Mouse (Mus musculus) heart, embryonic 13.5 days (tissue): Measurements from ENCODE around the gene Nploc4. TPM values are rescaled to one million over a fixed set of nuclear protein-coding genes. Genes with fewer than 3 reads are reported as not detected.
"Not testable (repeated sequence)": the region's sequence is repeated elsewhere in the genome, so short reads cannot be mapped to it uniquely, and the experiment has no call there.

Experiments used
- ATAC-seq: fragments of 200-750 bp; cut with Nextera tagmentation; 2 replicates; pipeline ENCODE4 v1.8.0; 2017; ENCODE audit warnings: moderate TSS enrichment; ENCODE audit not compliant: insufficient number of reproducible peaks, low FRiP score, low TSS enrichment; ENCODE audit errors: extremely low read depth
- H3K27ac ChIP-seq: fragments of 300-500 bp; sonication (generic); replicated peaks from 2 replicates; pipeline ENCODE4 v1.5.1; 2015; ENCODE audit warnings: moderate library complexity, mild to moderate bottlenecking, inconsistent platforms
- H3K27me3 ChIP-seq: fragments of 300-500 bp; sonication (generic); replicated peaks from 2 replicates; pipeline ENCODE4 v1.6.1; 2015; ENCODE audit warnings: mild to moderate bottlenecking, inconsistent platforms
- H3K36me3 ChIP-seq: fragments of 300-500 bp; sonication (generic); 2 replicates; pipeline ENCODE4 v1.6.1; 2015; ENCODE audit warnings: mild to moderate bottlenecking, inconsistent platforms
- H3K4me1 ChIP-seq: fragments of 300-500 bp; sonication (generic); 2 replicates; pipeline ENCODE4 v1.6.1; 2015; ENCODE audit warnings: inconsistent platforms
- H3K4me2 ChIP-seq: fragments of 300-500 bp; sonication (generic); 2 replicates; pipeline ENCODE4 v1.6.1; 2015; ENCODE audit warnings: inconsistent platforms, mild to moderate bottlenecking, moderate library complexity
- H3K4me3 ChIP-seq: fragments of 300-500 bp; sonication (generic); 2 replicates; pipeline ENCODE4 v1.5.1; 2015; ENCODE audit warnings: moderate library complexity, mild to moderate bottlenecking, inconsistent platforms
- H3K9ac ChIP-seq: fragments of 300-500 bp; sonication (generic); 2 replicates; pipeline ENCODE4 v1.6.1; 2015; ENCODE audit warnings: inconsistent platforms, mild to moderate bottlenecking, moderate library complexity
- H3K9me3 ChIP-seq: fragments of 300-500 bp; sonication (generic); 2 replicates; pipeline ENCODE4 v1.6.1; 2016; ENCODE audit warnings: inconsistent platforms
- WGBS: fragments of 180-500 bp; shearing (Covaris S2); methylation state at CpG from one replicate; pipeline ENCODE4 v1.1.7; 2015; ENCODE audit warnings: mixed read lengths; 5-methylcytosine and 5-hydroxymethylcytosine counted together
- polyA plus RNA-seq: library from polyadenylated mRNA; unstranded; fragments of >200 nt; fragmentation: Nextera tagmentation; extraction: Ambion mirVana; gene quantifications from 2 replicates; pipeline ENCODE4 v1.2.1, GENCODE M21; 2015

Nploc4 gene
- polyA plus RNA-seq, 1 experiment from 2014 or later: 28.3 TPM

GRCm38 (mm10) chr11:120352571-120353290 lies 84.8 kb downstream of the Nploc4 start:
- Histone ChIP-seq H3K27ac (peak overlapping the region; percentile 100), H3K27me3 (no peaks in the 10 kb centered on the region), H3K4me1 (peaks cover 75% of the 10 kb centered on the region), H3K4me2 (peak overlapping the region; percentile 66), H3K9me3 (no peaks in the 10 kb centered on the region), H3K36me3 (peaks cover 9% of the 10 kb centered on the region; the same call in 1 of the 2 replicates), H3K9ac (peak overlapping the region; percentile 76), H3K4me3 (0 out of 2 replicates have a peak overlapping the region, but pooled peaks have one; percentile 37)
- no peak for ATAC-seq
- 58% methylated on average over 13 of the region's 13 CpGs for WGBS

GRCm38 (mm10) chr11:120352093-120352350 lies 85.5 kb downstream of the Nploc4 start:
- 90% methylated on average over 5 of the region's 5 CpGs for WGBS
- H3K36me3 ChIP-seq: peaks cover 13% of the 10 kb centered on the region
- H3K9me3 ChIP-seq, H3K27me3 ChIP-seq, ATAC-seq, H3K4me3 ChIP-seq, H3K4me2 ChIP-seq: not testable (repeated sequence)
- peak overlapping the region; percentile 100 for H3K9ac ChIP-seq
- peak overlapping the region; percentile 100 for H3K27ac ChIP-seq
- H3K4me1 ChIP-seq: peaks cover 68% of the 10 kb centered on the region

- peak overlapping the region; percentile 96 for H3K4me2 ChIP-seq
- no peak for ATAC-seq
- no peaks in the 10 kb centered on the region for H3K9me3 ChIP-seq
- peak overlapping the region; percentile 100 for H3K27ac ChIP-seq
- H3K36me3 ChIP-seq: peaks cover 17% of the 10 kb centered on the region
- 78% methylated on average over 10 of the region's 10 CpGs for WGBS
- peak overlapping the region; percentile 100 for H3K9ac ChIP-seq
- H3K27me3 ChIP-seq: no peaks in the 10 kb centered on the region
- H3K4me3 ChIP-seq: peak overlapping the region; percentile 100
- peaks cover 62% of the 10 kb centered on the region for H3K4me1 ChIP-seq
Measured at GRCm38 (mm10) chr11:120351250-120352092, 86.0 kb downstream of the Nploc4 start.

- peak overlapping the region; percentile 100 for H3K9ac ChIP-seq
Measured at GRCm38 (mm10) chr11:120350711-120351110, 86.8 kb downstream of the Nploc4 start.

GRCm38 (mm10) chr11:120349986-120350702 lies 87.4 kb downstream of the Nploc4 start:
- under 1% methylated on average over 68 of the region's 68 CpGs for WGBS
- peak; percentile 65 for ATAC-seq
- peaks cover 24% of the 10 kb centered on the region for H3K36me3 ChIP-seq
- peak overlapping the region; percentile 100 for H3K9ac ChIP-seq
- peak overlapping the region; percentile 100 for H3K4me3 ChIP-seq
- peak overlapping the region; percentile 96 for H3K4me2 ChIP-seq
- H3K27ac ChIP-seq: peak overlapping the region; percentile 100
- peaks cover 54% of the 10 kb centered on the region for H3K4me1 ChIP-seq
- H3K9me3 ChIP-seq: no peaks in the 10 kb centered on the region
- no peaks in the 10 kb centered on the region for H3K27me3 ChIP-seq

More at GRCm38 (mm10) chr11:120350711-120351110, 86.8 kb downstream of the Nploc4 start:
- H3K27me3 ChIP-seq: no peaks in the 10 kb centered on the region
- no peaks in the 10 kb centered on the region for H3K9me3 ChIP-seq
- peak overlapping the region; percentile 100 for H3K27ac ChIP-seq
- peak overlapping the region; percentile 96 for H3K4me2 ChIP-seq
- ATAC-seq: no peak
- peaks cover 56% of the 10 kb centered on the region for H3K4me1 ChIP-seq
- WGBS: 16% methylated on average over 11 of the region's 11 CpGs
- H3K36me3 ChIP-seq: peaks cover 19% of the 10 kb centered on the region
- peak overlapping the region; percentile 100 for H3K4me3 ChIP-seq

GRCm38 (mm10) chr11:120349371-120349985 lies 88.0 kb downstream of the Nploc4 start:
- Histone ChIP-seq H3K27me3 (no peaks in the 10 kb centered on the region), H3K27ac (peak overlapping the region; percentile 100), H3K4me1 (peaks cover 48% of the 10 kb centered on the region), H3K36me3 (peaks cover 30% of the 10 kb centered on the region), H3K9me3 (no peaks in the 10 kb centered on the region), H3K4me2 (peak overlapping the region; percentile 96), H3K9ac (peak overlapping the region; percentile 100), H3K4me3 (peak overlapping the region; percentile 100)
- ATAC-seq: no peak
- 3% methylated on average over 16 of the region's 16 CpGs for WGBS

- peak; percentile 1; the same call in 1 of the 2 replicates for ATAC-seq
- Histone ChIP-seq H3K27ac (peak overlapping the region; percentile 100), H3K36me3 (peaks cover 30% of the 10 kb centered on the region), H3K4me2 (peak overlapping the region; percentile 96), H3K4me1 (peaks cover 42% of the 10 kb centered on the region), H3K27me3 (no peaks in the 10 kb centered on the region), H3K9me3 (no peaks in the 10 kb centered on the region), H3K4me3 (peak overlapping the region; percentile 100), H3K9ac (peak overlapping the region; percentile 100)
- 1% methylated on average over 37 of the region's 53 CpGs for whole genome bisulfite sequencing
Measured at GRCm38 (mm10) chr11:120348684-120349370, 88.7 kb downstream of the Nploc4 start.

GRCm38 (mm10) chr11:120347791-120348683 lies 89.5 kb downstream of the Nploc4 start, which contains the start of gene Actg1:
Gene Actg1, minus strand, starts transcription at chr11:120348542.
- WGBS: 2% methylated on average over 92 of the region's 103 CpGs
- Histone ChIP-seq H3K9ac (peak within 1 kb of the TSS; percentile 100), H3K36me3 (peaks cover 30% of the 10 kb centered on the region), H3K9me3 (no peaks in the 10 kb centered on the region), H3K4me2 (peak within 1 kb of the TSS; percentile 96), H3K27ac (peak within 1 kb of the TSS; percentile 100), H3K4me1 (peaks cover 34% of the 10 kb centered on the region), H3K27me3 (no peaks in the 10 kb centered on the region), H3K4me3 (peak within 1 kb of the TSS; percentile 100)
- ATAC-seq: peak; percentile 77

- no peaks in the 10 kb centered on the region for H3K27me3 ChIP-seq
- H3K9me3 ChIP-seq: no peaks in the 10 kb centered on the region
- peak overlapping the region; percentile 100 for H3K27ac ChIP-seq
- H3K9ac ChIP-seq: peak overlapping the region; percentile 100
- under 1% methylated on average over 10 of the region's 10 CpGs for WGBS
- ATAC-seq: no peak
- H3K4me2 ChIP-seq: peak overlapping the region; percentile 96
- H3K36me3 ChIP-seq: peaks cover 30% of the 10 kb centered on the region
- peaks cover 27% of the 10 kb centered on the region for H3K4me1 ChIP-seq
- peak overlapping the region; percentile 100 for H3K4me3 ChIP-seq
Measured at GRCm38 (mm10) chr11:120347301-120347700, 90.2 kb downstream of the Nploc4 start.
